Mouse (Mus musculus): ENCODE results near the gene Mrln. TPM values are rescaled to one million over a fixed set of nuclear protein-coding genes. Genes with fewer than 3 reads are reported as not detected.

Gene Mrln
- polyA plus RNA-seq, 1 experiment from 2014 or later: 2.1 TPM

DNA sequence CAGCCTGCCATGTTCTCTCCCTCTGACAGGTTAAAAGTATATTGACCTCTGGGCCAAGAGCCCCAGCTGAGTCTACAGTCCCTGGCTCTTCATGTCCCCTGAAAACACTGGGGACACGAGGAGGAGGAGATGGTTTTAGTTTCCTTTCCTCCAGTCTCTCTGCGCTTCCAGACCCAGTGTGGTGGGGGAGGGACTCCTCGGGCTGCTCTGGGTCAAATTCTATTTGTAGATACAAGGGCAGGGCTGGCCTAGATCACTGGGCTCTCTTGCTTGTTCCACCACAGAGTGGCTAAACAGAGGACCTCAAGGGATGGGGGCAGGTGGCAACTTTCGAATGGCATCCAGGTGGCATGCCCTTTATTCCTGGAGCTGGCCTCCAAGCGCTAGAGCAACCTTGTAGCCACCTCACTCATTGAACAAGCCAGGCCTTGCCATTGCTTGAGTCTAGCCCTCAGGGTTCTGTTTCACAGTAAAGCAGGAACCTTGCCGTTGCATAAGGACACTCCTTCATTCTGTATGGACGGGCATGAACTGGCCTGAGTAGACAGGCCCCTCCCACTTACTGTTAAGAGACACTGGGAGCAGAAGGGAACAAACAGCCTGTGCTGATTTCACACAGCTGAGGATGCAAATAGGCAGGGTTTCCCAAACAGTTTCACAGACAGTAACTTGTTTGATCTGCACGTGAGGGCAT, 38.4 kb downstream of the Mrln start:
- 45% methylated on average over 8 of the region's 8 CpGs for WGBS
- Histone ChIP-seq H3K4me1 (peaks cover 27% of the 10 kb centered on the region), H3K9me3 (no peaks in the 10 kb centered on the region), H3K27ac (replicated peaks) (no peak overlapping the region), H3K4me3 (no peak overlapping the region), H3K27me3 (replicated peaks; ENCODE audit: low read depth, poor library complexity, severe bottlenecking) (peaks cover 54% of the 10 kb centered on the region), H3K36me3 (replicated peaks) (no peaks in the 10 kb centered on the region)
- DNase-seq (ENCODE audit: low spot score): no peak

DNA sequence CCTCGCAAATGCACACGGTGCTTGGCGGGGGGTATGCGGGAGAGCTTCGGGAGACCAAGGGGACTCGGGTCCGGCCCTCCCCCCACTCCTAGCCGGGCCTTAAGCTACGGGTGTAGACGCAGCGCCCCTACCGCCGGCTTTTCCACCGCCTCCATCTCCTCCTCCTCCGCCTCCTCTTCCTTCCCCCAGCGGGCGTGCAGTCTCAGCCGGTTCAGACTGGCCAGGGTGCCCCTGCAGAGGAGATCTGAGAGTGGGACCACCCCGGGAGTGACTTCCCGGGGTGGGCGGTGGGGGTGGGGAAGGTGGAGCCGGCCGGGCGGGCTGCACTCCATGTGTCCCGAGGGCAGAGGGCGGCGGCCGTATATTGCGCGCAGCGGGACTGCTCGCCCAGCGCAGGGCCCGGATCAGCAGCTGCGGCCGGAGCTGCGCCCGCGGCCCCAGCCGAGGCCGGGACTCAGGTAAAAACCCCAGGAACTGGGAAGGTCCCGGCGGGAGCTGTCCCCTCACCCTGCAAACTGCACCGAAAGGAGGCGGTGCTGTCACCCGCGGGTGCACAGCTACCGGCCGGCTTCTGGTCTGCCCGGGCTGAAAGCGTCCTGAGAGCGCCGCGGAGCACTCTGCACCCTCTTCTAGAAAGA, 40.6 kb downstream of the Mrln start, which contains the start of gene Slc16a9:
Slc16a9 (plus strand) TSS at position 180 of the 638 bp plus-strand sequence.
- Histone ChIP-seq H3K4me3 (peak within 1 kb of the TSS; percentile 75), H3K36me3 (replicated peaks) (no peaks in the 10 kb centered on the region), H3K9me3 (no peaks in the 10 kb centered on the region), H3K27ac (replicated peaks) (peak within 1 kb of the TSS; percentile 80), H3K4me1 (peaks cover 27% of the 10 kb centered on the region), H3K27me3 (replicated peaks; ENCODE audit: low read depth, poor library complexity, severe bottlenecking) (peaks cover 60% of the 10 kb centered on the region)
- under 1% methylated on average over 54 of the region's 54 CpGs for WGBS
- DNase-seq (ENCODE audit: low spot score): peak; percentile 84

DNA sequence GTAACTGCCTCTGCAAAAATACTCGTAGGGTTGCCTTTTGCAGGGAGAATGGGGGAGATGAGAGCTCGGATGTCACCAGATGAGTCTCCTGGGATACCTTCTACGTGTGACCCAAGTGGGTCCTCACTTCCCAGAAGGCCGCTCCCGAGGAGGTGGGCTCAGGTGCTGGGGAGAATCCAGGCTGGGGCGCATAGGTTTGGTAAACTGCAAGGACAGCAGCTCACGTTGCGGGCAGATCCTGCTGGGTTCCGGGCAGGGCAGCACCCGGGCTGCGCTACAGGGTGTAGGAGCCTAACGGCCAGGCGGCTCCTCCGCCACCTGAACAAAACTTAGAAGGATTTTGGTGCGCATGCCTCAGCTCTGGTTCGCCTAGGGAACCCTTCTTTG, 41.1 kb downstream of the Mrln start:
- H3K27ac ChIP-seq (replicated peaks): peak overlapping the region; percentile 80; the same call in 1 of the 2 replicates
- DNase-seq (ENCODE audit: low spot score): peak; percentile 57
- WGBS: under 1% methylated on average over 16 of the region's 16 CpGs

DNA sequence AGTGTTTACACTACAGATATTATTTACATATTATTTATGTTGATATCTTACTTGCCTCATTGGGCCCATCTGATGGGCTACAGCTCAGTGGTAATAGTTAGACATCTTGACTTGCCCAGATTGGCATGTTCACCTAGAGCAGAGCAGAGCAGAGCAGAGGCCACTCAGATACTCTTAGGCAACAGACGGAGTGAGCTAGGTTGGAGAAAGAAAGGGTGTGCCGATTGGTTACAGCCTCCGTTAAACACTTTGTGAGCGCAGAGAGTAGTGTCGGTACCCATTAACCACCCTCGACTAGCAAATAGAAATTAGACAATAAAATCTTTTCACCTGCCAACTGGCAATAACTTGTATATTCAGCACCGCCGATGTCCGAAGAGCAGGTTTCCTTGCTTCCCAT, 41.6 kb downstream of the Mrln start:
- DNase-seq (ENCODE audit: low spot score): peak; percentile 15
- Histone ChIP-seq H3K27me3 (replicated peaks; ENCODE audit: low read depth, poor library complexity, severe bottlenecking) (peaks cover 60% of the 10 kb centered on the region), H3K27ac (replicated peaks) (no peak overlapping the region), H3K36me3 (replicated peaks) (no peaks in the 10 kb centered on the region), H3K4me3 (peak overlapping the region; percentile 75), H3K4me1 (peaks cover 27% of the 10 kb centered on the region), H3K9me3 (no peaks in the 10 kb centered on the region)
- 31% methylated on average over 9 of the region's 9 CpGs for WGBS

More for the DNA sequence above, 41.1 kb downstream of the Mrln start:
- Histone ChIP-seq H3K4me3 (peak overlapping the region; percentile 75), H3K9me3 (no peaks in the 10 kb centered on the region), H3K27me3 (replicated peaks; ENCODE audit: low read depth, poor library complexity, severe bottlenecking) (peaks cover 60% of the 10 kb centered on the region), H3K4me1 (peaks cover 27% of the 10 kb centered on the region), H3K36me3 (replicated peaks) (no peaks in the 10 kb centered on the region)

DNA sequence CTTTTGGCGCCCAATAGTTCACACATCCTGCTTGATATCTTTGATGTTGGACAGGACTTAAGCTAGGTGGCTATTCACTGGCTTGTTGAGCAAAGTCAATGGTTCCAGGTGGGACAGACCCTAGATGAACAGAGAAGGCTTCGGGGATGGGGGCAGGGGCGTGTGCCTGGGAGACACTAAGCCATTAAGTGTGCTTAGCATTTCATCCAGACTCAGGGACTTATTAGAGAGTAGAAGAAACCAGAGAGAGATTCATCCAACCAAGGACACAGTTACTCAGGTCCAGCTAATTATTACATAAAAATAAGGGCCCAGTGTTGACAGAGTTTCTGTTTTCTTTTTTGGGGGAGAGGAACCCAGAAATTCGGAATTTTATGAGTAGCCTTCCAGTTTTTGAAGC, 45.9 kb downstream of the Mrln start:
- Histone ChIP-seq H3K27me3 (replicated peaks; ENCODE audit: low read depth, poor library complexity, severe bottlenecking) (peaks cover 28% of the 10 kb centered on the region), H3K27ac (replicated peaks) (no peak overlapping the region), H3K9me3 (no peaks in the 10 kb centered on the region), H3K4me1 (peaks cover 9% of the 10 kb centered on the region), H3K4me3 (no peak overlapping the region), H3K36me3 (replicated peaks) (no peaks in the 10 kb centered on the region)
- 87% methylated on average over 4 of the region's 4 CpGs for WGBS
- DNase-seq (ENCODE audit: low spot score): no peak

DNA sequence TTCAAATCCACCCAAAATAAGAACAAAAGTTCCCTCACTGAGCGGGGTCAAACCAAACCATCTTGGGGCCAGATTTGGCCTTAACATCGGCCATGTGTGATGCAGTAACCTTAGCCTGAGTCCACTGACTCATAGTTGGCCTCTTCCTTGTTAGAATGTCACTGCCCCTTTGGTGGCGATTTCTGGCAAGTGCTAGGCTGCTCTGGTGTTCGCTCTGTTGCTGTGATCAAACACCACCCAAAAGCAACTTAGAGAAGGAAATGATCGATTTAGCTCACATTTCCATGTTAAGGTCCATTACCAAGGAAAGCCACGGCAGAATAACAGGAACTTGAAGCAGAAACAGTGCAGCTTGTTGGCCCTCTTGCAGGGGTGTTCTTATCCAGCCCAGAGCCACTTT, 46.3 kb downstream of the Mrln start:
- Histone ChIP-seq H3K27me3 (replicated peaks; ENCODE audit: low read depth, poor library complexity, severe bottlenecking) (peaks cover 24% of the 10 kb centered on the region), H3K36me3 (replicated peaks) (no peaks in the 10 kb centered on the region), H3K9me3 (no peaks in the 10 kb centered on the region), H3K4me1 (peaks cover 5% of the 10 kb centered on the region), H3K4me3 (no peak overlapping the region), H3K27ac (replicated peaks) (no peak overlapping the region)
- no peak for DNase-seq (ENCODE audit: low spot score)
- 80% methylated on average over 6 of the region's 6 CpGs for WGBS

DNA sequence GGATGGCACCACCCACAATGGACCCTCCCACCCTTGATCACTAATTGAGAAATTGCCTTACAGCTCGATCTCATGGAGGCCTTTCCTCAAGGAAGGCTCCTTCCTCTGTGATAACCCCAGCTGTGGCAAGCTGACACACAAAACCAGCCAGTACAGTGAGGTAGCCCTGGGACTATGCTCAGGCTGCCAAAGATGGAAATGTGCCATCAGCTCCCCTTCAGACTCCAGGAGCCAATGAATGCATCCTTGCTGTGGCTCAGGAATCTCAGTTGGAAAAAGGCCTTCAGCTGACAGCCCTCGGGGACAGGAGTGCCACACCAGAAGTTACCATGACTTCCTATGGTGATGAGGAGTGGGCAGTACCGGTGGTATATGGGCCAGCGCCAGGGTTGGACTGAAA, 50.2 kb downstream of the Mrln start:
- no peaks in the 10 kb centered on the region for H3K4me1 ChIP-seq
- 82% methylated on average over 4 of the region's 4 CpGs for WGBS
- DNase-seq (ENCODE audit: low spot score): no peak

DNA sequence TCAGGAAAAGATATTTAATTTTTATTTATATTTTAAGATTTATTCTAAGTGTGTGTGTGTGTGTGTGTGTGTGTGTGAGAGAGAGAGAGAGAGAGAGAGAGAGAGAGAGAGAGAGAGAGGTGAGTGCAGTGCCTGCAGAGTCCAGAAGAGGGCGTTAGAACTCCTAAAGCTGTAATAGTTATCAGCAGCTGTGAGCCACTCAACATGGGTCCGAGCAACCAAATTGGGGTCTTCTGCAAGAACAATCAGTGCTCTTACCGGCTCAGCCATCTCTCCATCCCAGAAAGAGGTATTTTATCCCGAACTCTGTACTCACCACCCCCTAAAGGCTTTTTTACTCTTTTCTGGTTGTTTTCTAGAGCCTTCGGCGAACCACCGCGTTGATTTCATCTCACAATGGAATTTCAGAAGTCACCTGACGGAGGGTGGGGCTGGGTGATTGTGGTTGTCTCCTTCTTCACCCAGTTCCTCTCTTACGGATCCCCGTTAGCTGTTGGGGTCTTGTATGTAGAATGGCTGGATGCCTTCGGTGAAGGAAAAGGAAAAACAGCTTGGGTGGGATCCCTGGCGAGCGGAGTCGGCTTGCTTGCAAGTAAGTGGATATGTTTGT, 51.2 kb downstream of the Mrln start:
- 88% methylated on average over 15 of the region's 15 CpGs for WGBS
- no peak for DNase-seq (ENCODE audit: low spot score)
- Histone ChIP-seq H3K27ac (replicated peaks) (no peak overlapping the region), H3K36me3 (replicated peaks) (no peaks in the 10 kb centered on the region), H3K27me3 (replicated peaks; ENCODE audit: low read depth, poor library complexity, severe bottlenecking) (no peaks in the 10 kb centered on the region), H3K9me3 (no peaks in the 10 kb centered on the region), H3K4me1 (no peaks in the 10 kb centered on the region), H3K4me3 (no peak overlapping the region)

More for the DNA sequence above, 50.2 kb downstream of the Mrln start:
- Histone ChIP-seq H3K27ac (replicated peaks) (no peak overlapping the region), H3K4me3 (no peak overlapping the region), H3K27me3 (replicated peaks; ENCODE audit: low read depth, poor library complexity, severe bottlenecking) (no peaks in the 10 kb centered on the region), H3K9me3 (no peaks in the 10 kb centered on the region), H3K36me3 (replicated peaks) (no peaks in the 10 kb centered on the region)

DNA sequence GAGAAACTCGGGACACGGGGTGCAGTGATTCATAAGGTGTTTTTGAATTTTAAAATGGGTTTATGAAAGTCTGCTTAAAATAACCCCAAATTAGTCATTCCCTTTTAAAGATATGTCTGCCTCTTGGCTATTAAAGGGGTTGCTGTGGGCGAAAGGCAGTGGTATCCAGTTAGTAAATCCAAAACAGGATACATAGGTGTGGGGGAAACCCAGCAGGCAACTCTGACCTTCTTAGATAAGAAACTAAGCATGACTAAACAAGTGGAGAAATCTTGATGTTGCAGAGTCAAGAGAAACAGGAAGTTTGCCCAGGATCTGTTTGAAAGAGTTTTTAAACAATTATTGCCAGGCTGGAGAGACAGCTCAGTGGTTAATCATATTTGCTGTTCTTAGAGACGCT, 52.6 kb downstream of the Mrln start:
- Histone ChIP-seq H3K9me3 (no peaks in the 10 kb centered on the region), H3K27me3 (replicated peaks; ENCODE audit: low read depth, poor library complexity, severe bottlenecking) (no peaks in the 10 kb centered on the region), H3K4me1 (no peaks in the 10 kb centered on the region), H3K36me3 (replicated peaks) (no peaks in the 10 kb centered on the region), H3K27ac (replicated peaks) (no peak overlapping the region), H3K4me3 (no peak overlapping the region)
- DNase-seq (ENCODE audit: low spot score): no peak
- 89% methylated on average over 4 of the region's 4 CpGs for WGBS

DNA sequence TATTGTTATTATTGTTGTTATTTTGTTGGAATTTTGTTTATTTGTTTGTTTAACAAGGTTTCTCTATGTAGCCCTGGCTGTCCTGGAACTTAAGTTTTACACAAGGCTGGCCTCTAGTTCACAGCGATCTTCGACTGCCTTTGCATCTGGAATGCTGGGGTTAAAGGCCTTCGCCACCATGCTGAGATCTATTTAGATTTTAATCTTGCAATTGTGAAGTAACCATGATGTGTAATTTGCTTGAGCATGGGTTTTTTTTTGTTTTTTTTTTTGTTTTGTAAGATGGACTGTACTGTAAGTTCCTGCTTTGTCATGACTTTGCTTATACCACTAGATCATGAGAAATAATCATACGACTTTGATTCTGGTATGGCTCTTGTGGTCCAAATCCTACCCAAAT, 56.4 kb downstream of the Mrln start:
- H3K4me3 ChIP-seq: no peak overlapping the region
- H3K9me3 ChIP-seq: no peaks in the 10 kb centered on the region
- no peaks in the 10 kb centered on the region for H3K4me1 ChIP-seq
- H3K36me3 ChIP-seq (replicated peaks): no peaks in the 10 kb centered on the region
- whole genome bisulfite sequencing: 66% methylated on average over 4 of the region's 4 CpGs
- H3K27ac ChIP-seq (replicated peaks): no peak overlapping the region
- no peak for DNase-seq (ENCODE audit: low spot score)
- no peaks in the 10 kb centered on the region for H3K27me3 ChIP-seq (replicated peaks; ENCODE audit: low read depth, poor library complexity, severe bottlenecking)

DNA sequence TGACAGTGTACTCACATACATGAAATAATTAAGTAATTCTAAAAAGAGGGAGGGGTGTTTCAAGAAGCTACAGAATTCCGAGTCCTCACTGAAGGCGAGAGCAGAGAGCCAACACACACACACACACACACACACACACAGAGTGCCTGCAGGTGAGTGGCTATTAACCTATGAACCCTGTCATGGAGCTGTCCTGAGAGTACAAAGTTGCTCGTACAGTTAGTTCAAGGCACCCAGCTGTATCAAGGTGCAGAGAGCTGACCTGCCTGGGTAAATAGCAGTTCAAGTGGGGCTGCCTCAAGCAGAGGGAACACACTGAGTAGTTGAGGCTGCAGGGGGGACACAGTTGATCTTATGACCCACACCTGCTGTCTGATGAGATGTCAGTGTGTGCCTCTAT, 57.6 kb downstream of the Mrln start:
- Histone ChIP-seq H3K9me3 (no peaks in the 10 kb centered on the region), H3K27me3 (replicated peaks; ENCODE audit: low read depth, poor library complexity, severe bottlenecking) (no peaks in the 10 kb centered on the region), H3K36me3 (replicated peaks) (no peaks in the 10 kb centered on the region), H3K4me1 (no peaks in the 10 kb centered on the region), H3K4me3 (no peak overlapping the region), H3K27ac (replicated peaks) (no peak overlapping the region)
- WGBS: 79% methylated on average over 3 of the region's 3 CpGs
- no peak for DNase-seq (ENCODE audit: low spot score)

DNA sequence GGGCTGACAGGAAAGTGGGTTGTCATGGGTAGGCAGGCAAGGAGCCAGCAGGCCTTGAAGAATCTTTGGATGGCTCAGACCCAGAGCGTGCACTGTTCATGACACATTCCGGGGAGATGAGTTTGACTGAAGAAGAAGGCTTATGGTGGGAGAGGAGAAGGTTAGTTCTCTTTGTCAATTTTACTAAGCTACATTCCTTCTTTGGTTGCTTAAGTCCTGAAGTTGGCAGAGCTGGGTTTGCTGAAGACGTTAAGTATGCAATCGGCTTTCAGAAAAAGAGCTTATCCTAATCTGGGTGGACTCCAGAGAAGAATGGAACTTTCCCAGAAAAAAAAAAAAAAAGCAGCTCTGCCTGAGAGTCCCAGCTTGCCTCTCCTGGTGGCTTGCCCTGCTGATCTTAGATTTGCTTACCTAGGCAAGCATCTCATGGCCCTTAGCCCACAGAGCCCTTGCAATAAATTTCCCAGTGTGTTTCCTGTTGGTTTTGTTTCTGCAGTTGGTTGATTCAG, 59.3 kb downstream of the Mrln start:
- 83% methylated on average over 4 of the region's 4 CpGs for WGBS
- H3K27me3 ChIP-seq (replicated peaks; ENCODE audit: low read depth, poor library complexity, severe bottlenecking): no peaks in the 10 kb centered on the region

More for the DNA sequence above, 59.3 kb downstream of the Mrln start:
- Histone ChIP-seq H3K4me3 (no peak overlapping the region), H3K9me3 (no peaks in the 10 kb centered on the region), H3K27ac (replicated peaks) (no peak overlapping the region), H3K4me1 (no peaks in the 10 kb centered on the region), H3K36me3 (replicated peaks) (no peaks in the 10 kb centered on the region)
- no peak for DNase-seq (ENCODE audit: low spot score)
